Mouse (Mus musculus): ENCODE data around the gene Ubr3.
"Not testable (repeated sequence)": the region's sequence is repeated elsewhere in the genome, so short reads cannot be mapped to it uniquely, and the experiment has no call there.

Ubr3 gene

DNA sequence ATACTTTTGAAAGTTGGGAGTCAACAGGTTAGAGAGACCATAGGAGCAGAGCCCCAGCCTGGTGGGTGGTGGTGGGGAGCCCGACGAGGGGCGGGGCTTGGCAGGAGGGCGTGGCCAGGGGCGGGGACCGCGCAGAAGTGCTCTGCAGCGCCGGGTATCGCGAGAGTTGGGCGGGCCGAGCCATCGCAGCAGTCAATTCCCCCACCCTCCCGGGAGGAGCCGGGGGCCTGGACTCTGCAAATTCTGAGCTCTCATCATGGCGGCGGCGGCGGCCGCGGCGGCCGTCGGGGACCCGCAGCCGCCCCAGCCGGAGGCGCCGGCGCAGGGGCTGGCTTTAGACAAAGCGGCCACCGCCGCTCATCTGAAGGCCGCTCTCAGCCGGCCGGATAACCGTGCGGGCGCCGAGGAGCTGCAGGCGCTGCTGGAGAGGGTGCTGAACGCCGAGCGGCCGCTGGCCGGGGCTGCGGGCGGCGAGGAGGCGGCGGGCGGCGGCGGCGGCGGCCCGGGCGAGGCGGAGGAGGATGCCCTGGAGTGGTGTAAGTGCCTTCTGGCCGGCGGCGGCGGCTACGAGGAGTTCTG lies at the start of gene Ubr3:
TSS of gene Ubr3 (plus strand) at position 208 of the 579 bp plus-strand sequence.
- DNase-seq, result peak; percentile 98

DNA sequence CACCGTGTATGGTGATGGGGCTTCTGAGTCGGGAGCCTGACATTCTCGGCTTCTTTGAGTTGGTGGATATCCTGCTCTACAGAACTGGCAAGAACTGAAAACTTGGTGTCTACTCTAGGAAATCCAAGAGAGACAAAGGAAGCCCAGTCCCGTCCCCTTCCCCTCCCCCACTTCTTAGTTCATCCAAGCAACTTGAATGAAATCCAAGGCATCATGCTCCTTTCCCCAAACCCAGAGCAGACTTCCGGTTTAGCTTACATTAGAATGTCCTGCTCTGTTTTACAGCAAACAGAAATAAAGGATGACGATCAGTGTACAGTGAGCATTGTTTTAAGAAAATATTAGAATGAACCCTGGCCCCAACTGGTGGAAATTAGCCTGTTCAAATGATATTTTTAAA lies 47.8 kb upstream of the Ubr3 start:
- DNase-seq, result no peak

DNA sequence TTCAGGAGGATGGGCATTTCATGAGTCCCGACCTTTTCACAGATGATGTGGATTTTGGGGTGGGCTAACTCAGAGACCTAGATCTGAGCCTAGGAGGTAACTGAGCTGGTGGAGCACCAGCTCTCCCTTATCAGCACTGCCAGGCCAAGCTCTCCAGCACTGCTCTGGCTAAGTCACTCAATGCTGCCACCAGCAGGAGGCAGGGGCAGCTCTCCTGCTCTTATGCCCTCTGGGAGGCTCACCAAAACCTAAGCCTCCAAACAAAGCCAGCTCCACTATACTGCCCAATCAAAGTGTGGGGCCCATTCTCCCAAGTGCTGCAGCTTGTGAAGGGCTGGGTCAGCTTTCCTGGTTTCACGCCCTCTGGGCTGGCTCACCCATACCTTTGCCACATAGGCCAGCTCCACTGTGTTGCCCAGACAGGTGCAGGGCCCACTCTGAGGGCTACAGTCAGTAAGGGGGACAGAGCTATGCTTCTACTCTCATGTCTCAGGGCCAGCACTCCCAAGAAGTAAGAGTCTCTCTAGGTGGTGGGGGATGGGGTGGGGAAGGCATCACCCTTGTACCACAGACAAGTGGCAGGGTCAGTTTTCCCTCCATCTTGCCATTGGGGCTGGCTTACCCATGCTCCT lies 45.5 kb upstream of the Ubr3 start:
- no peak for DNase-seq

DNA sequence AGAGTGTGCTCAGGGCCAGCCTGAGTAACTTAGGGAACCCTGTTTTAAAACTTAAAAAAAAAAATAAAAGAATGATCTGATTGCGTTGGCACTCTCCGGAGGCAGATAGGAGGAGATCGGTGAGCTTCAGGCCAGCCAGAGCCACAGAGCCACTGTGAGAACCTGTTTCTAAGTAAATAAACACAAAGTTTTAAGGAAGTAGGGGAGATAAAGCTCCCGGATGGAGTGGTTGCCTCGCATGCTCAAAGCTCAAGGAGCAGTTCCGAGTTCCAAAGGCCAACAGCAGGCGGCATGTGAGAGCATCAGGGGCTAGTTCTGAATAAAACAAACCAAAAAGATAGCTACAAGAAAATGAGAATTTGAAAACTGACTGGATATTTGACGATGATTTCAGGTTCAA lies 40.7 kb upstream of the Ubr3 start:
- no peak for DNase-seq

DNA sequence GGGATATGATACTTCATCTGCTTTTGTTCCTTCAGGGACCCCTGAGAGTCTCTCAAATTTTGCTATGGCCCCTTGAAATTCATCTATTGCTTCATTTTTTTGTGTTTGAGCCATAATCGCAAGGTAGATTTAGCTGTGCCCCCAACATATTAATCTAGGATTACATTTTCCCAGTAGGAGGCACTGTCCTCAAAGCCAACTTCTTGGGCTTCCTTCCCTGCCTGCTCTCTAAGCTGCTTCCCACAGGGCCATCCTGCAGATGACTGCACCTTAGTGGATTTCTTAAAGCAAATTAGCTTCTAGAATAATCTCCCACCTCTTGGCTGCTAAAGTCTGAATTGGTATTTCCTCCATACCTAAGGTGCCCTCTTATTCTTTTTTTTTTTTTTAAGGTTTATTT lies 39.2 kb upstream of the Ubr3 start:
- no peak for DNase-seq

DNA sequence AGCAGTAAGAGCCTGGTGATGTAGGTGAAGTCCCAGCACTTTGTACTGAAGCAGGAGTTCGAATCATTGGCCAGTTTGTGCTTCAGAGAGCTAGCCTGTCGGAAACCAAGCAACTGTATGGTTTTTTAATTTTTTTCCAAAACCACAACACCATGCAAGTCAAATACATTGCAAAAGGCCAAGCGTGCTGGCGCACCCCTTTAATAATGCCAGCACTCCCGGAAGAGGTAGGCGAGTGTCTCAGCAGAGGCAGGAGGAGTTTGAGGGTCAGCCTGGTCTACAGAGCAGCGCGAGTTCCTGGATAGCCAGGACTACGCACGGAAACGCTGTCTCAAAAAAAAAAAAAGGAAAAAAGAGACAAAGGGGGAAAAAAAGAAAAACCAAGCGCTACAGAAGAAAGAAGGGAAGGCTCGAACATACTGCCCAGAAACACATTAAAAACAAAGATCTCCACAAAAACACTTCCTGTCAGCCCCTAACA lies 36.0 kb upstream of the Ubr3 start:
- DNase-seq, result peak; percentile 11

DNA sequence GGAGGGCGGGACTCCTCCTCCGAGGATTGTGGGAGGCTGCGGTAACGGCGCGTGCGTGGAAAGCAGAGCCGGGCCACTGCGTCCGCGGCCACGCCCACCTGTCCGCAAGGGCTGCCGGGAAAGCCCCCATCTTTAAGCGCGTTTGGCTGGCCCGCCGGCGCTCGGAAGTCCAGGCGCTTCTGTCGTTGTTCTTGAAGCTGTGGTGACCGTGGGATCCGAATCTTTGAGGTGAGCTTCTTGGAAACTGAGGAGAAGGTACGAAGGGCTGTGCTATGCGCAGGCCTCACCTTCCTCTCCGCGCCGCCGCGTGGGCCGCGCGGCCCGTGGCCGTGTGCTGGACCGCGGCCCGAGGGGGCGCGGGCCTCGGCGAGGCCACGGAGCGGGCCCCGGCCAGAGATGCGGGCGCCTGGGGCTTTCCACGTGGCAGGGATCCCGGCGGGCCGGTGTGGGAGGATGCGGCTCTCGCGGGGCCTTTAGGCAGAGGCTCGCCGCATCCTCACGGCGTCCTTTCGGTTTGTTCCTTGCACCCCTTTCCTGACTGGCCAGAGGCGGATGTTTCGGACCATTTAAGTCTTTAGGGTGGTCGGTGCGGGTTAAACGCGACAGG lies 35.5 kb upstream of the Ubr3 start, which contains the start of gene Ssb:
TSS of gene Ssb (plus strand) at position 78 of the 607 bp plus-strand sequence.
- peak; percentile 92 for DNase-seq

DNA sequence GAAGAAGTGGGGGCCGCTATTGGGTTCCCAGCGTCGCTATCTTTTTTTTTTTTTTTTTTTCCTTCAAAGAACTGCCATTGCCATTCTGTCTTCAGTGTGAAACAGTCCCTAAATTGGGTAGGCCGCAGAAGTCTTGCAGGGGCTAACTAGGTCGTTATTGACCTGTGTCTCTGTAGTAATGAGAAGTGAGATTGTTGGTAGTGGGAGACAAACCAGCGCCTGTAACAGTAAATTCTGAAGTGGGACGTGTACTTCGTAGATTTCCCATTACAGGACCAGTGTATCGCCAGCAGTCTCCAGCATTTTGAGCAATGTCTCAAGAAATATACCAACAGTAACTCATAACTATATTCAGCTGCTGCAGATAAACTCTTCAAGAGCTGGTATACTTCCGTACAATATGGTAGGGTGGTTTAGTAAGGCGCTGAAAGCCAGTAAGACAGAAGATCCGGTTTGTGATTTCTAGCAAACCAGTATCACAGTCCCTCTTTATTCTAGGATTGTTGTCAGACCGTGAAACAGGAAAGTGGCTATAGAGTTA lies 34.9 kb upstream of the Ubr3 start:
- no peak for DNase-seq

DNA sequence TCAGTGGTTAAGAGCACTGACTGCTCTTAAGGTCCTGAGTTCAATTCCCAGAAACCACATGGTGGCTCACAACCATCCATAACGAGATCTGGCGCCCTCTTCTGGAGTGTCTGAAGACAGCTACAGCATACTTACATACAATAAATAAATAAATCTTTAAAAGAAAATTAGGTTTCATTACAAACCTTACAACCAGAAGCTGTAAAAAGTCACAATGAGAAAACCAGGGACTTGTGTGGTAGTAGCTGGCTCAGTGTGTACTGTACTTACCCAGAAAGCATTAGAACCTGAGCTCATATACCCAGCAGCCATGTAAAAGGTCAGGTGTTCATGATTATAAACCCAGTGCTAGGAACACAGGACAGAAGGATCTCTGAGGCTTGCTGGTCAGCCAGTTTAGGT lies 13.1 kb upstream of the Ubr3 start:
- no peak for DNase-seq

DNA sequence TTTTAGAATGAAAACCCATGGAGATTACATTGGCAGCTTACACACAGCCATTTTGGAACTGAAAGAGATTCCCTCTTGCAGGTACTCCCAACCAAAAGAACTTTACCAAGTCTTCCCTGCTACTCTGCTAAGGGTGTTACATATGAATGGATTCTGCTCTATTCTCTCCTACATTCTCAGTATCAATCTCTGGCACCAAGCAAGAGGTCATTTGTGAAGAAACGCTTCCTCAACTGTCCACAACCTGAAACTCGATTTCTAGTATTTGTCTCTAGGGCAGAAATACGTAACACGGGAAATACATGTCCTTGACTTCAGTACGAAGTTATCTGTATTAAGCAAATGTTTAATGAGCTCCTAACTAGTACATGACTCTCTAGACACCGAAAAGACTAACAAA lies 12.5 kb upstream of the Ubr3 start:
- no peak for DNase-seq

DNA sequence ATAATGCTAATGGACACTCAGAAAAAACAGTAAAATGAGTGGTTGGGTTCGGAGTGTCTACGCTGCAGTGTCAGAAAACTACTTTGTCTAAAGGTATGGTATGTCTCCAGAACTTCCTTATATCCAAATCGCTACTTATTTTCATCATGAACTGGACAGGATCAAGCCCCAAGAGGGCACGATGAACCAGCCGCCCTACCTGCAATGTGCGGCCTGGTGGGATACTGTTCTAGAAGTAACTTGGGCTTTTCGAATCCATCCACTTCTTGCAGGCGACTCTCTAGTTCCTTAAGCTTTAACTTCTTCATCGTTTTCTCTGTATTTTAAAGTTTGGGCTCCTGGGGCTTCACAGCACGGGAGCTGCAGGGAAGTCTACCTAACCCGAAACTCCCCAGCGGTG lies 12.0 kb upstream of the Ubr3 start:
- no peak for DNase-seq

DNA sequence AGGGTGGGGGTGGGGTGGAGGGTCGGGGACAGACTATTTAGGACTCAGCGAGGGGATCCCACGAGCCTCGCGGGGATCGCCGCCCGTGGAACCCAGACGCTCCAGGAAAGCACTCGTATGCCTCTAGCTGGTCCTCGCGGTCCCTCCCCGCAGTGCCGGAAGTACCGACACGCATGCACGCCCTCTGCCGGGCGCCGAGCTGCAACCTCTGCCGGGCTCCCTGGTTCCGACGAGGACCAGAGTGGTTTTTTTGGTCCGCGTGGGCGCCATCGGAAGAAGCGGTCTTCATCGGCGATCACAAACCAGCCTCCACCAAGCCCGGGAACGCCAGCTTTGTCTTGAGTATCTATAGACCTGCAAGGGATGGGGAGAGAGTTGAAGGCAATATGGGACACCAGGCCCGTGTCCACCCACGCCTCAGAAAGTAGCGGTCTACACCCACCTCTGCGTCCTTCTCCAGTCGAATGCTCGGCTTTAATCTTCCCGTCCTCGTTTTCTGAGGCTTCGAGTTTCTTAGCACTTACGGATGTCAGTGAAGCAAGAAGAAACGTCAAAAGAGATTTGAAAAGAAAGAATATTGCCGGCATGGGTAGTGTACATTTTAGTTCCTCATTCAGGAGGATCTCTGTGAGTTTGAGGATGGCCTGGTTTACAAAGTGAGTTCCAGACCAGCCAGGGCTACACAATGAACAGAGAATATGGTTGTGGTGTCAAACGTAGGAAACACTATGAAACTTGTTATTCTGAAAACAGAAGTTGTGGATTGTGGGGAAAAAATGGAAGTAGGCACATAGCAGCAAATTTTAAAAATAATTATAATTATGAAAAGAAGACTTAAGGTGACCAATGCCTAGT lies 11.4 kb upstream of the Ubr3 start, which contains the start of gene Mettl5:
TSS of gene Mettl5 (minus strand) at position 165 of the 855 bp plus-strand sequence.
- peak; percentile 92 for DNase-seq

DNA sequence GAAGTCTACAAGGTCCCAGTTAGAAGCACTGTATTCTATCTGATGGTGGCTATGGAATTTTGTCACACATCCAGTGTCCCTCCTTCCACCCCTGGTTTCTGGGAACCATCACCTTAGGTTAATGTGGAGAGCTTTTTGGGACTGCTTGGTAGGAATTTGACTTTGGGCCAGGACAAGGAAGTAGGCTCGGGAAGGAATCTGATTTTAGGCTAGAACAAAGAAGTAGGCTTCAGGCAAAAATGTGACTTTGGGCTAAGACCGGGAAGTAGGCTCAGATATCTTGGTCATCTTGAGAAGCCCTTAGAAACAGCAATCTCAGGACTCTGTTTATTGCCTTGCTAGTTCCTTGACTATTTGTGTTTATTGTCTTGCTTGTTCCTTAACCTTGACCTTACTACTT lies 8.1 kb upstream of the Ubr3 start:
- DNase-seq, result no peak

DNA sequence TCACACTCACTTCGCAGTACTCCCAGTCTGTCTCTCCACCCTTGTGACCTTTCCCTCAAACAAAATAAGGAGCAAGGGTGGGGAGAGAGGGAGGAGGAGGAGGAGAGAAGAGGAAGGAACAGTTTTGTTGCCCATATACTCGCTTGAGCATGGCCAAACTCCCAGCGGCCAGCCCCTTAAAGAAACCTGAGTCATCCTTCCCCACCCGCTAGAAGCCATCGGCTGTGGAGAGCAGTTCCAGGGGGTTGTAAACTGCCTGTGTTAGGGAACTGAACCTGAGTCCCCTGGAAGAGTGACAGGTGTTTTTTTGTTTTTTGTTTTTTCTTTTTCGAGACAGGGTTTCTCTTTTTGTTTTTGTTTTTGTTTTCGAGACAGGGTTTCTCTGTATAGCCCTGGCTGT lies 6.2 kb upstream of the Ubr3 start:
- no peak for DNase-seq

DNA sequence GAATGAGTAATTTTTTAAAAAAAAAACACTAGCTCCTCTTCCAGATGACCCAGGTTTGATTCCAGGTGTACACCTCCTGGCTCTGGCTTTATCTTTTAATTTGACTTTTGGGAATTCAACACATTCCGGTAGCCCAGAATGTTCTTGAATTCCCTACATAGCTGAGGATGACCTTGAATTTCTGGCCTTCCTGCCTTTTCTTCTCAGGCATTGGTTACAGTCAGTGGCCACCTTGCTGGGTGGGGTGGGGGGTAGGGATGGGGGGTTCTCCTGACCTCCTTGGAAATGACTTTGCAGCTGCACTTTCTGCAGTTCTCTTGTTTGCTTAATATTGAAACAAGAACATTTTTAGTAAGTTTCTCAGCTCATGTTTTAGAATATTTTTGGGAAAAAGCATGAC lies 3.9 kb upstream of the Ubr3 start:
- DNase-seq, result no peak

DNA sequence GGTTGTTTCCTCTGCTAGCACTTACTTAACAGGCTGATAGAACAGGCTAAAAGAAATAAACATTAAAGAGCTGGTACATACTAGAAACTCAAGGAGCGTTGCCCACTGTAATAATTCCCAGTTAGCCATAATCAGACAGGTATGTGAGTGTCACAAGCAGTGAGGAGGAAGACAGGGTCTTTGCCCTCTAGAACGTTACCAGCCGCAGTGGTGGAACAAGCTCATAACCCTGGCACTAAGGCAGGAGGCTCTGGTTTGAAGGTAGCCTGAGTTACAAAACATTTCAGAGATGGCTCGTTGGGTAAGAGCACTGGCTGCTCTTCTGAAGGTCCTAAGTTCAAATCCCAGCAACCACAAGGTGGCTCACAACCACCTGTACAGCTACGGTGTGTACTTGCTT lies 3.2 kb upstream of the Ubr3 start:
- no peak for DNase-seq

DNA sequence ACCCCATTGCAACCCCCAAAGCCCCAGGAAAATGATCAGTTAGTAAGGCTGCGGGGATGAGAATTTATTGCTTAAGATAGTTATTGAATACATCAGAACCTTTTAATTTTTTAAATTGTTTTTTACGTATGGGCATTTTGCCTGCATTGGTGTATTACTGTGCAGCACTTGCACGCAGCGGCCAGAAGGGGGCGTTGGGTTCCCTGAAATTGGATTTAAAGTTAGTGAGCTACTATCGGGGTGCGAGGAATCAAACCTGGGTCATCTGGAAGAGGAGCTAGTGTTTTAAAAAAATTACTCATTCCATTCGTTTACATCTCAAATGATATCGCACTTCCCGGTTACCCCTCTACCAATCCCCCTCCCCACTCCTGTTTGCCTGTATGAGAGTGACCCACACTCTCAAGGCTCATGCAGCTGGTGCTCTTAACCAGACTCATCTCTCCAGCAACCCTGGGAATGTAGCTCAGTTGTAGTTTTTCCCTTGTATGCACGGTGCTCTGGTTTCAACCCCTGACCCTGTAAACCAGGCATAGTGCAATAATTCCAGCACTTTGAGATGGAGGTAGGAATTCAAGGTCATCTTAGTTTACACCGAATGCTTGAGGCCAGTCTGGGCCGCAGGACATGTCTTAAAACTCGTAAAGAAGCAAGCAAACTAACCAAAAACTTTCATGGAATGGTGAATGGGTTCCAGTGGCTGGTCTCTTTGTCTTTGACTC lies 1.4 kb upstream of the Ubr3 start:
- no peak for DNase-seq

DNA sequence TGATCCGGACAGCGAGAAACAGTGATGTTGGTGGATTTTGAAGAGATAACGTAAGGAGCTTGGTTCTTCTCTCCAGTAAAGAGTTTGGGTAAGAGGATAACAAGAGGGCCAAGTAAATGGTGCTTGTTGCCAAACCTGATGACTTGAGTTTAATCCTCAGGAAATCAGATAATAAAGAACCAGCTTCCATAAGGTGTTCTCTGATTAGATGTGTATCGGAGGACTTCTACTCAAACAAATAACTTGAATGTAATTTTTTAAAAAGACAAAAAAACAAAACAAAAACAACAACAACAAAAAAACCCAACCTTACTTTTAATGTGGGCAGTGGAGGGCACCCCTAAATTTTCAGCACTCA lies 843 bp upstream of the Ubr3 start:
- no peak for DNase-seq

DNA sequence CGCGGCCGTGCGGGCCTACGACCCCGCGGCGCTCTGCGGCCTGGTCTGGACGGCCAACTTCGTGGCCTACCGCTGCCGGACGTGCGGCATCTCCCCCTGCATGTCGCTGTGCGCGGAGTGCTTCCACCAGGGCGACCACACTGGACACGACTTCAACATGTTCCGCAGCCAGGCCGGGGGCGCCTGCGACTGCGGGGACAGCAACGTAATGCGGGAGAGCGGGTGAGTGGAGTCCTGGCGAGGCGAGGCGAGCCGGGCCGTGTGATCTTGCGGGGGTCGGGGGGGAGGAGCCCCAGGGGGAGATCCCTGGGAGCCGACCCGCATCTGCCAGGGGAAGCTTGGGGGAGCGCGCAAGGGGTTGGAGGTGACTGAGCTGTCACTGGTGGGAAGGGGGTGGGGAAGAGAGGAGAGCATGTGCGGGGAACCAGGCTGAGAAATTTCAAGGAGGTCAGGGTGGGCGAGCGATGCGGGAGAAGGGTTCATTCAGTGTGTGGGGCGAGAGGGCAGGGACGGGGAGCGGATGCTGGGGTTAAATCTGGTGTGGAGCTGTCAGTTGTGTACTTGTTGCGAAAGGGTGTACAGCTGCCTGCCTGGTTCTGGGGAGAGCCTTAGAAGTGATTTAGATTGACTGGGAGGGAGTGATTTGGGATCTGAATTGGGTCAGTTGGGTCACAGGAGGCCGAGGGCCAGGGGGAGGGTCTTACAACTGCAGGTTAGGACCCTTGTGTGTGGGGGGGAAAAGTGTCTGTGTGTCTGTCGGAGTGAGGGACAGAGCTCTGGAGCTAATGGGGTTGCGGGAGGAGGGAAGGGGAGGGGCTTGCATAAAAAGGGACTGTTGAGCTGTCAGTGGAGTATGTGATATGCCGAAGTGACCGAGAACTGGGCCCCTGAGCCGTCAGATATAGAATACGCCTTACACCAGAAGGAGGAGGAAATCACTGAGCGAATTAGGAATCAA lies 851 bp downstream of the Ubr3 start:
- DNase-seq, result peak; percentile 40

DNA sequence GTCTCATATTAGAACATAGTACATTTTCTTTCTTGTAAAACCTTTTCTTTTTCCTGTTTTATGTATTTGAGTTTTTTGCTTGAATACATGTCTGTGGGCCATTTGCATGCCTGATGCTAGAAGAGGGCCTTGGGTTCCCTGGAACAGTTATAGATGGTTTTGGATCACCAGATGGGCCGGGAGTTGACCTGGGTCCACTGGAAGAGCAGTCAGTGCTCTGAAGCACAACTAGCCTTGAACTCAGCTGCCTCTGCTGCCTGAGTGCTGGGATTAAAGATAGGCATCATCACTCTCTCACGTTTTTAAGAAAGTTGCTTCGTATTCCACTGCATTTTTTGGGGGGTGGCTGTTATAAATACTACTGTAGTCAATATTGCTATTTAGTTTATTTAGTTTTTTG lies 6.5 kb downstream of the Ubr3 start:
- no peak for DNase-seq

DNA sequence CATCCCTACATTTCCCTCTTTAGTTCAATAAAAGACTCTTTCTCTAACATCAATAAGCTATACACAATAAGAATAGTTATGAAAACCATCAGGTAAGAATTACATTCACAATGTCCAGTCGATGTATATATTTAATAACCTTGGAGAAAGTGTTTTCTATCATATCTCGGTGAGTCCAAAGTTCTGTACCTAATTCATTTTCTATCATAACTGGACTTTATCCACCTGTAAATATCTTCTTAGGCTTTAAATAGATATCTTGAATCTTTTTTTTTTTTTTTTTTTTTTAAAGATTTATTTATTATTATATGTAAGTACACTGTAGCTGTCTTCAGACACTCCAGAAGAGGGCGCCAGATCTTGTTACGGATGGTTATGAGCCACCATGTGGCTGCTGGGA lies 10.3 kb downstream of the Ubr3 start:
- DNase-seq, result not testable (repeated sequence)
